Mouse (Mus musculus) G1E (cell line): ENCODE data around the gene Carns1.

Experiments used
- CTCF ChIP-seq: IDR thresholded peaks from 2 replicates; pipeline ENCODE4 v1.5.1; 2012; ENCODE audit warnings: low read depth, low read length, inconsistent platforms, mixed read lengths
- GATA1 ChIP-seq: IDR thresholded peaks from 2 replicates; pipeline ENCODE4 v1.6.1; 2012; ENCODE audit warnings: borderline replicate concordance, low read length, inconsistent platforms, mixed read lengths

GRCm38 (mm10) chr19:4147782-4148490 is 27.3 kb downstream of the Carns1 start:
- TF ChIP-seq GATA1 (no peak), CTCF (no peak)
